ENCODE assay signal across 28 mouse cellular contexts in genomic region chr16:79986746-79987145, GRCm38 (mm10).
"Had no signal": no experiment of that assay in that cellular context is flagged by ENCODE, and none has a peak within 500 bp of the region (broad histone marks: within the 10 kb centered on the region; RNA-seq: fewer than 3 reads in every experiment).

No protein-coding gene starts in this region.

- H3K4me1 ChIP-seq: embryonic facial prominence, embryonic 10.5 days; embryonic facial prominence, embryonic 12.5 days; embryonic facial prominence, embryonic 13.5 days; embryonic facial prominence, embryonic 15.5 days; forebrain, embryonic 10.5 days; forebrain, embryonic 12.5 days; forebrain, embryonic 13.5 days; forebrain, embryonic 15.5 days had no signal

- H3K9ac ChIP-seq: embryonic facial prominence, embryonic 12.5 days; embryonic facial prominence, embryonic 13.5 days; embryonic facial prominence, embryonic 15.5 days; forebrain, embryonic 12.5 days; forebrain, embryonic 13.5 days; forebrain, embryonic 15.5 days; forebrain, postnatal 0 days had no signal

- H3K4me2 ChIP-seq: embryonic facial prominence, embryonic 12.5 days; embryonic facial prominence, embryonic 13.5 days; embryonic facial prominence, embryonic 15.5 days; forebrain, embryonic 12.5 days; forebrain, embryonic 13.5 days; forebrain, embryonic 15.5 days had no signal

- H3K9me3 ChIP-seq: embryonic facial prominence, embryonic 10.5 days; embryonic facial prominence, embryonic 12.5 days; embryonic facial prominence, embryonic 13.5 days; embryonic facial prominence, embryonic 15.5 days; forebrain, embryonic 10.5 days; forebrain, embryonic 12.5 days; forebrain, embryonic 13.5 days; forebrain, embryonic 15.5 days had no signal

- H3K27ac ChIP-seq: embryonic facial prominence, embryonic 10.5 days; embryonic facial prominence, embryonic 12.5 days; embryonic facial prominence, embryonic 13.5 days; embryonic facial prominence, embryonic 15.5 days; forebrain, embryonic 10.5 days; forebrain, embryonic 12.5 days; forebrain, embryonic 13.5 days; forebrain, embryonic 15.5 days; gastrocnemius, adult 2 months; heart, adult 2 months had no signal

- H3K36me3 ChIP-seq: embryonic facial prominence, embryonic 10.5 days; embryonic facial prominence, embryonic 12.5 days; embryonic facial prominence, embryonic 13.5 days; embryonic facial prominence, embryonic 15.5 days; forebrain, embryonic 10.5 days; forebrain, embryonic 12.5 days; forebrain, embryonic 15.5 days had no signal

- ATAC-seq: forebrain, embryonic 13.5 days; forebrain, embryonic 14.5 days; forebrain, embryonic 15.5 days; forebrain, embryonic 16.5 days; forebrain, postnatal 0 days had no signal

- H3K4me3 ChIP-seq: embryonic facial prominence, embryonic 10.5 days; embryonic facial prominence, embryonic 12.5 days; embryonic facial prominence, embryonic 13.5 days; embryonic facial prominence, embryonic 15.5 days; erythroblast, embryonic 14.5 days; forebrain, embryonic 10.5 days; forebrain, embryonic 12.5 days; forebrain, embryonic 13.5 days; forebrain, embryonic 15.5 days; gastrocnemius, adult 2 months; heart, adult 2 months had no signal

- H3K27me3 ChIP-seq: embryonic facial prominence, embryonic 12.5 days; embryonic facial prominence, embryonic 13.5 days; embryonic facial prominence, embryonic 15.5 days; forebrain, embryonic 12.5 days; forebrain, embryonic 13.5 days; forebrain, embryonic 15.5 days had no signal

- DNase-seq: cerebellum, adult 8-10 months; cerebellum, adult 9-10 months; cerebellum, adult 9-11 months; cerebellum, postnatal 10 days; cerebellum, postnatal 14 days; cerebellum, postnatal 25 days; cerebellum, postnatal 36 days; embryo, embryonic 11 days; forebrain, postnatal 0 days; gastrocnemius, adult 2 months; gastrocnemius, postnatal 10 days; gastrocnemius, postnatal 14 days; gastrocnemius, postnatal 25 days; gastrocnemius, postnatal 36 days; heart, adult 11 months; heart, adult 18-20 months; heart, adult 2 months had no signal
